Mouse (Mus musculus): ENCODE measurements around the gene Ttc9b. TPM values are rescaled to one million over a fixed set of nuclear protein-coding genes. Genes with fewer than 3 reads are reported as not detected.

Ttc9b gene
- not detected for polyA plus RNA-seq (2014; fragmentation: Illumina TruSeq; extraction: RNeasy Lipid Tissue Mini Kit (QIAGEN cat#74804); ENCODE audit: low read depth, low replicate concordance)

DNA sequence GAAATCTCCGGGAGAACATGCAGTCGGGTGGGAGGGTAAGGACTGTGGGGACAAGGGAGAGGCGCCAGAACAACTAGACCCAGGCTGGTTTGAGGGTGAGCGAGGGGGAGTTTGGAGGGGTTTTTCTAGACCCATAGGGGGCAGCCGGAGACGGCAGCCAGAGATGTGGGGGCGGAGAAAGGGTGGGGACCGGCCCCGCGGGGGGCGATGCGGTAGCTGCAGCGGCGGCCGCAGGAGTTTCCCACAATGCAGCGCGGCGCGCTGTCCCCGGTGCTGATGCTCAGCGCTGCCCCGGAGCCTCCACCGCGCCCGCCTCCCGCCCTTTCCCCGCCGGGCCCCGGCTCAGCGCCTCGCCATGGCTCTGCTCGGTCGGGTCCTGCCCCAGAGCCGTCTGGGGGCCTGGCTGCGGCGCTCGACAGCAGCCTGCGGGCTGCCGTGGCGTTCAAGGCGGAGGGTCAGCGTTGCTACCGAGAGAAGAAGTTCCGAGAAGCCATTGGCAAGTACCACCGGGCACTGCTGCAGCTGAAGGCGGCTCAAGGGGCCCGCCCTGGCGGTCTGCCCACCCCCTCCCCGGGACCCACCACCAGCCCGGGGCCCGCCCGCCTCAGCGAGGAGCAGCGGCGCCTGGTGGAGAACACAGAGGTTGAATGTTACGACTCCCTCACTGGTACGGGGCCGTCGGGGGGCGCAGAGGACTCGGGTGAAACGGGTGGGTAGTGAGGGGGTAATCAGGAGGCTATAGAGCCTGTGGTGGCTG lies at the start of gene Ttc9b:
Gene Ttc9b (plus strand): TSS at position 235 of the 757 bp plus-strand sequence.

DNA sequence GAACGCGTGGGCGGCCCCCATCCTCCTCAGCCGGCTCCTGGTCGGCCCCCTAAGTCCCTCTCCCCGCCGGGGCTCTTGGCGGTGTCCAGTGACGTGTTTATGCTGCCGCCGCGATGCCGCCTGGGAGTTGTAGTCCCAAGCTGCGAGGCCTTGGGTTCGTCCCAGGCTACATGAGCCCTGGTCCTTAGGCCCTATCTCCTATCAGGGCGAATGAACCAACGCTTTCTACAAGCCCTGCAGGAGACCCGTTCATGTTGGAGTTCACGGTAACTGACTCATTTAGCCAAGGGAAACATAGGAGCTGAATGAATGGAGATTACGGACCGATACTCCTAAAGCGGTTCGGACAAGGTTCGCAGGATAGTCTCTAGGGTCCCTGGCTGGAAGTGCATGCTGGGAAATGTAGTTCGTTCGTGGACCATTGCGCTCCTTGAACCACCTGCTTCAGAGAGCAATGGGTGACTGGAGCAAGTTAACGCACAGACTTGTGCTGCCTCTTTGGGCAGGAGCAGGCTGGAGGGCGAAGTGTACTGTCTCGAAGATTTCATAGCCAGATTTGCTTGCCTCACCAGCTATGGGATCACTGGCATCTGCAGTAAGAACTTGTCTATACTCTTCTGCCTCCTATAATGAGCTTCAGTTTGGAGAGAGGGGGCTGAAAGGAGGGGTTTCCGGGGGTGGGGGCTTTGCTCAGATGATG lies 21.0 kb downstream of the Ttc9b start, which contains the start of gene Map3k10:
Gene Map3k10 (minus strand): TSS at position 77 of the 700 bp plus-strand sequence.

GRCm38 (mm10) chr7:27688815-27689612 lies 35.3 kb downstream of the Ttc9b start, which contains the start of gene Zfp607b:
Zfp607b (plus strand) TSS chr7:27689340.

Other genes with a start within 250 kb of the Ttc9b start
- gene Sptbn4, start 206.2 kb upstream of the Ttc9b start, polyA plus RNA-seq (2014; fragmentation: Illumina TruSeq; extraction: RNeasy Lipid Tissue Mini Kit (QIAGEN cat#74804); ENCODE audit: low read depth, low replicate concordance) = 0.56 TPM
- gene Blvrb, start 205.9 kb upstream of the Ttc9b start, polyA plus RNA-seq (2014; fragmentation: Illumina TruSeq; extraction: RNeasy Lipid Tissue Mini Kit (QIAGEN cat#74804); ENCODE audit: low read depth, low replicate concordance) = 56.7 TPM
- gene Sertad3, start 180.1 kb upstream of the Ttc9b start, polyA plus RNA-seq (2014; fragmentation: Illumina TruSeq; extraction: RNeasy Lipid Tissue Mini Kit (QIAGEN cat#74804); ENCODE audit: low read depth, low replicate concordance) = 7.5 TPM
- 16.7 TPM for gene Sertad1, start 167.0 kb upstream of the Ttc9b start, polyA plus RNA-seq (2014; fragmentation: Illumina TruSeq; extraction: RNeasy Lipid Tissue Mini Kit (QIAGEN cat#74804); ENCODE audit: low read depth, low replicate concordance)
- gene Prx, start 154.6 kb upstream of the Ttc9b start, polyA plus RNA-seq (2014; fragmentation: Illumina TruSeq; extraction: RNeasy Lipid Tissue Mini Kit (QIAGEN cat#74804); ENCODE audit: low read depth, low replicate concordance) = 2.0 TPM
- gene Hipk4, start 130.6 kb upstream of the Ttc9b start, polyA plus RNA-seq (2014; fragmentation: Illumina TruSeq; extraction: RNeasy Lipid Tissue Mini Kit (QIAGEN cat#74804); ENCODE audit: low read depth, low replicate concordance) = 1.7 TPM
- gene Pld3, start 100.7 kb upstream of the Ttc9b start, polyA plus RNA-seq (2014; fragmentation: Illumina TruSeq; extraction: RNeasy Lipid Tissue Mini Kit (QIAGEN cat#74804); ENCODE audit: low read depth, low replicate concordance) = 98.1 TPM
- 13.5 TPM for gene 2310022A10Rik, start 100.7 kb upstream of the Ttc9b start, polyA plus RNA-seq (2014; fragmentation: Illumina TruSeq; extraction: RNeasy Lipid Tissue Mini Kit (QIAGEN cat#74804); ENCODE audit: low read depth, low replicate concordance)
- 123 TPM for gene Akt2, start 62.4 kb upstream of the Ttc9b start, polyA plus RNA-seq (2014; fragmentation: Illumina TruSeq; extraction: RNeasy Lipid Tissue Mini Kit (QIAGEN cat#74804); ENCODE audit: low read depth, low replicate concordance)
- gene Map3k10, start 20.7 kb downstream of the Ttc9b start, polyA plus RNA-seq (2014; fragmentation: Illumina TruSeq; extraction: RNeasy Lipid Tissue Mini Kit (QIAGEN cat#74804); ENCODE audit: low read depth, low replicate concordance) = 15.8 TPM
- gene Zfp607b, start 35.4 kb downstream of the Ttc9b start, polyA plus RNA-seq (2014; fragmentation: Illumina TruSeq; extraction: RNeasy Lipid Tissue Mini Kit (QIAGEN cat#74804); ENCODE audit: low read depth, low replicate concordance) = 2.6 TPM
- 8.6 TPM for gene Zfp60, start 77.5 kb downstream of the Ttc9b start, polyA plus RNA-seq (2014; fragmentation: Illumina TruSeq; extraction: RNeasy Lipid Tissue Mini Kit (QIAGEN cat#74804); ENCODE audit: low read depth, low replicate concordance)
- gene Zfp626, start 153.3 kb downstream of the Ttc9b start, polyA plus RNA-seq (2014; fragmentation: Illumina TruSeq; extraction: RNeasy Lipid Tissue Mini Kit (QIAGEN cat#74804); ENCODE audit: low read depth, low replicate concordance) = 5.7 TPM
- 4.5 TPM for gene Zfp59, start 184.7 kb downstream of the Ttc9b start, polyA plus RNA-seq (2014; fragmentation: Illumina TruSeq; extraction: RNeasy Lipid Tissue Mini Kit (QIAGEN cat#74804); ENCODE audit: low read depth, low replicate concordance)
- 2.3 TPM for gene Zfp607a, start 203.6 kb downstream of the Ttc9b start, polyA plus RNA-seq (2014; fragmentation: Illumina TruSeq; extraction: RNeasy Lipid Tissue Mini Kit (QIAGEN cat#74804); ENCODE audit: low read depth, low replicate concordance)